Mouse (Mus musculus) forebrain, embryonic 11.5 days (tissue): ENCODE results near the gene Nkx2-4. TPM values are rescaled to one million over a fixed set of nuclear protein-coding genes. Genes with fewer than 3 reads are reported as not detected.

Experiments used
- polyA plus RNA-seq: library from polyadenylated mRNA; unstranded; fragments of >200 nt; fragmentation: Nextera tagmentation; extraction: Ambion mirVana; gene quantifications from 2 replicates; pipeline ENCODE4 v1.2.1, GENCODE M21; 2014

Nkx2-4 gene
- polyA plus RNA-seq, 1 experiment from 2014 or later: 3.8 TPM

Other genes starting within 250 kb of the Nkx2-4 start
- gene Kiz, start 229.6 kb downstream of the Nkx2-4 start, polyA plus RNA-seq: 28.2 and 29.7 TPM in 2 replicates
- 102 and 110 TPM in 2 replicates for gene Xrn2, start 72.4 kb downstream of the Nkx2-4 start, polyA plus RNA-seq
- gene Nkx2-2, start 108.8 kb upstream of the Nkx2-4 start, polyA plus RNA-seq: 7.1 and 7.6 TPM in 2 replicates